In genomic region chr3:84376510-84376909, GRCm38 (mm10) we compare ENCODE assay signal across 17 mouse cellular contexts.
DNase-seq lines count a peak whose midpoint lies in the region; ATAC-seq and TF ChIP-seq lines count a peak whose summit lies in the region.
"Had no signal": no experiment of that assay in that cellular context is flagged by ENCODE, and none has a peak within 500 bp of the region (broad histone marks: within the 10 kb centered on the region; RNA-seq: fewer than 3 reads in every experiment).

No protein-coding gene starts in this region.

- 0 out of 2 replicates have a peak, but pooled peaks cover 3% of the 10 kb centered on the region for H3K4me1 ChIP-seq in forebrain, embryonic 11.5 days (replicated peaks; ENCODE audit: control insufficient read depth, insufficient read depth, low read length)
- no peaks in the 10 kb centered on the region for H3K4me1 ChIP-seq in forebrain, embryonic 15.5 days
- 0 out of 2 replicates have a peak, but pooled peaks cover 9% of the 10 kb centered on the region for H3K4me1 ChIP-seq in kidney, embryonic 15.5 days
- no peaks in the 10 kb centered on the region for H3K4me1 ChIP-seq in embryonic facial prominence, embryonic 12.5 days
- H3K4me1 ChIP-seq in midbrain, postnatal 0 days (ENCODE audit: insufficient read depth, low read length), result no peaks in the 10 kb centered on the region
- H3K4me1 ChIP-seq: embryonic facial prominence, embryonic 13.5 days; stomach, embryonic 15.5 days had no signal

- intact Hi-C loops in left cerebral cortex, postnatal 25 days (cut with DNase I), result no loop called here

- H3K36me3 ChIP-seq in forebrain, embryonic 11.5 days (ENCODE audit: control insufficient read depth, insufficient read depth, low read length), result no peaks in the 10 kb centered on the region
- no peaks in the 10 kb centered on the region for H3K36me3 ChIP-seq in forebrain, embryonic 15.5 days
- no peaks in the 10 kb centered on the region for H3K36me3 ChIP-seq in kidney, embryonic 15.5 days
- no peaks in the 10 kb centered on the region for H3K36me3 ChIP-seq in embryonic facial prominence, embryonic 12.5 days
- no peaks in the 10 kb centered on the region for H3K36me3 ChIP-seq in midbrain, postnatal 0 days (ENCODE audit: insufficient read depth, low read length)
- H3K36me3 ChIP-seq: embryonic facial prominence, embryonic 13.5 days; heart, embryonic 15.5 days; neural tube, embryonic 13.5 days; stomach, embryonic 15.5 days had no signal

- H3K9ac ChIP-seq in forebrain, embryonic 11.5 days (ENCODE audit: low read length), result no peak overlapping the region
- H3K9ac ChIP-seq in forebrain, embryonic 15.5 days (replicated peaks), result no peak overlapping the region
- H3K9ac ChIP-seq in kidney, embryonic 15.5 days, result no peak overlapping the region
- H3K9ac ChIP-seq in embryonic facial prominence, embryonic 12.5 days, result no peak overlapping the region
- H3K9ac ChIP-seq in midbrain, postnatal 0 days (replicated peaks; ENCODE audit: low read length, poor library complexity, severe bottlenecking), result no peak overlapping the region
- H3K9ac ChIP-seq: embryonic facial prominence, embryonic 13.5 days; heart, embryonic 15.5 days; liver, embryonic 14.5 days; neural tube, embryonic 13.5 days; stomach, embryonic 15.5 days had no signal

- no peaks in the 10 kb centered on the region for H3K27me3 ChIP-seq in forebrain, embryonic 11.5 days (ENCODE audit: control insufficient read depth, insufficient read depth, low read length)
- H3K27me3 ChIP-seq in forebrain, embryonic 15.5 days, result no peaks in the 10 kb centered on the region
- no peaks in the 10 kb centered on the region for H3K27me3 ChIP-seq in kidney, embryonic 15.5 days
- no peaks in the 10 kb centered on the region for H3K27me3 ChIP-seq in embryonic facial prominence, embryonic 12.5 days
- H3K27me3 ChIP-seq in midbrain, postnatal 0 days (ENCODE audit: insufficient read depth, low read length), result no peaks in the 10 kb centered on the region
- H3K27me3 ChIP-seq: embryonic facial prominence, embryonic 13.5 days; neural tube, embryonic 13.5 days; stomach, embryonic 15.5 days had no signal

- WGBS in forebrain, embryonic 11.5 days, result 52% methylated on average over 2 of the region's 2 CpGs
- WGBS in forebrain, embryonic 15.5 days, result 49% methylated on average over 2 of the region's 2 CpGs
- WGBS in kidney, embryonic 15.5 days, result 82% methylated on average over 2 of the region's 2 CpGs
- 58% methylated on average over 2 of the region's 2 CpGs for WGBS in embryonic facial prominence, embryonic 12.5 days
- 49% methylated on average over 2 of the region's 2 CpGs for WGBS in midbrain, postnatal 0 days

- H3K27ac ChIP-seq in forebrain, embryonic 11.5 days (ENCODE audit: low read depth, low read length), result no peak overlapping the region
- no peak overlapping the region for H3K27ac ChIP-seq in forebrain, embryonic 15.5 days (replicated peaks)
- no peak overlapping the region for H3K27ac ChIP-seq in kidney, embryonic 15.5 days
- no peak overlapping the region for H3K27ac ChIP-seq in embryonic facial prominence, embryonic 12.5 days
- H3K27ac ChIP-seq in midbrain, postnatal 0 days (ENCODE audit: low read depth, low read length), result no peak overlapping the region
- H3K27ac ChIP-seq: embryonic facial prominence, embryonic 13.5 days; heart, embryonic 15.5 days; liver, embryonic 14.5 days; neural tube, embryonic 13.5 days; stomach, embryonic 15.5 days had no signal

- H3K9me3 ChIP-seq in forebrain, embryonic 11.5 days (ENCODE audit: control insufficient read depth, low read length), result no peaks in the 10 kb centered on the region
- H3K9me3 ChIP-seq in forebrain, embryonic 15.5 days, result no peaks in the 10 kb centered on the region
- no peaks in the 10 kb centered on the region for H3K9me3 ChIP-seq in kidney, embryonic 15.5 days (replicated peaks)
- no peaks in the 10 kb centered on the region for H3K9me3 ChIP-seq in embryonic facial prominence, embryonic 12.5 days
- no peaks in the 10 kb centered on the region for H3K9me3 ChIP-seq in midbrain, postnatal 0 days (ENCODE audit: low read length)
- H3K9me3 ChIP-seq: embryonic facial prominence, embryonic 13.5 days; heart, embryonic 15.5 days; neural tube, embryonic 13.5 days; stomach, embryonic 15.5 days had no signal

- ATAC-seq in forebrain, embryonic 11.5 days (replicated peaks; ENCODE audit: low FRiP score), result 0 out of 2 replicates have a peak, but pooled peaks have one; percentile 24
- ATAC-seq in forebrain, embryonic 15.5 days (replicated peaks), result no peak
- ATAC-seq in kidney, embryonic 15.5 days (replicated peaks; ENCODE audit: low FRiP score), result no peak
- ATAC-seq in embryonic facial prominence, embryonic 12.5 days (ENCODE audit: insufficient number of reproducible peaks, insufficient read depth, low FRiP score, low TSS enrichment), result peak; percentile 35; the same call in 1 of the 2 replicates
- ATAC-seq in midbrain, postnatal 0 days (ENCODE audit: low FRiP score), result peak; percentile 34; the same call in 1 of the 2 replicates

- no peak overlapping the region for H3K4me3 ChIP-seq in forebrain, embryonic 11.5 days (ENCODE audit: low read depth, low read length)
- H3K4me3 ChIP-seq in forebrain, embryonic 15.5 days, result no peak overlapping the region
- H3K4me3 ChIP-seq in kidney, embryonic 15.5 days (replicated peaks), result no peak overlapping the region
- no peak overlapping the region for H3K4me3 ChIP-seq in embryonic facial prominence, embryonic 12.5 days
- H3K4me3 ChIP-seq in midbrain, postnatal 0 days (ENCODE audit: low read depth, low read length), result no peak overlapping the region
- H3K4me3 ChIP-seq: embryonic facial prominence, embryonic 13.5 days; heart, embryonic 15.5 days; neural tube, embryonic 13.5 days; stomach, embryonic 15.5 days had no signal

- H3K4me2 ChIP-seq in forebrain, embryonic 11.5 days (ENCODE audit: low read depth, low read length, severe bottlenecking), result no peak overlapping the region
- H3K4me2 ChIP-seq in forebrain, embryonic 15.5 days (replicated peaks), result no peak overlapping the region
- H3K4me2 ChIP-seq in kidney, embryonic 15.5 days, result no peak overlapping the region
- no peak overlapping the region for H3K4me2 ChIP-seq in embryonic facial prominence, embryonic 12.5 days (replicated peaks)
- no peak overlapping the region for H3K4me2 ChIP-seq in midbrain, postnatal 0 days (ENCODE audit: low read depth, low read length, poor library complexity, severe bottlenecking)
- H3K4me2 ChIP-seq: embryonic facial prominence, embryonic 13.5 days; heart, embryonic 15.5 days; neural tube, embryonic 13.5 days; stomach, embryonic 15.5 days had no signal

- DNase-seq in forebrain, embryonic 11.5 days (ENCODE audit: low spot score), result no peak
- peak; percentile 27 for DNase-seq in kidney, adult 18-20 months
- DNase-seq in midbrain, postnatal 0 days (ENCODE audit: low spot score), result no peak
- DNase-seq in left cerebral cortex, postnatal 25 days (ENCODE audit: low spot score in 2 of 2), result no peak
- DNase-seq: B cell, adult 2 months; cerebellum, postnatal 36 days; gastrocnemius, postnatal 36 days; left cerebral cortex, postnatal 4 days; thymus, postnatal 36 days had no signal

- TF ChIP-seq CTCF in midbrain, postnatal 0 days (IDR thresholded peaks at IDR 0.05), result no peak

Comparison
In these comparisons a context has a peak if more than half of its experiments do, and no peak if none do; other contexts are left out.
1. ATAC-seq: peak in forebrain, embryonic 11.5 days (single experiment), embryonic facial prominence, embryonic 12.5 days (single experiment) and midbrain, postnatal 0 days (single experiment); none in forebrain, embryonic 15.5 days (single experiment) and kidney, embryonic 15.5 days (single experiment).